Mouse (Mus musculus) thymus, adult 2 months (tissue): ENCODE measurements around the gene Slc8a3.

Experiments used
- CTCF ChIP-seq: fragments of 200-500 bp; IDR thresholded peaks from 2 replicates; pipeline ENCODE4 v1.5.1; 2012; ENCODE audit warnings: mild to moderate bottlenecking, control low read depth, low read length, moderate library complexity, borderline replicate concordance; ENCODE audit not compliant: control insufficient read depth, poor library complexity, insufficient read depth; ENCODE audit errors: extremely low read depth
- POLR2A ChIP-seq: fragments of 200-500 bp; IDR thresholded peaks from 2 replicates; pipeline ENCODE4 v1.6.1; 2012; ENCODE audit warnings: mild to moderate bottlenecking, low read length, control low read depth, moderate library complexity; ENCODE audit not compliant: control insufficient read depth, poor library complexity, insufficient read depth; ENCODE audit errors: extremely low read depth

DNA sequence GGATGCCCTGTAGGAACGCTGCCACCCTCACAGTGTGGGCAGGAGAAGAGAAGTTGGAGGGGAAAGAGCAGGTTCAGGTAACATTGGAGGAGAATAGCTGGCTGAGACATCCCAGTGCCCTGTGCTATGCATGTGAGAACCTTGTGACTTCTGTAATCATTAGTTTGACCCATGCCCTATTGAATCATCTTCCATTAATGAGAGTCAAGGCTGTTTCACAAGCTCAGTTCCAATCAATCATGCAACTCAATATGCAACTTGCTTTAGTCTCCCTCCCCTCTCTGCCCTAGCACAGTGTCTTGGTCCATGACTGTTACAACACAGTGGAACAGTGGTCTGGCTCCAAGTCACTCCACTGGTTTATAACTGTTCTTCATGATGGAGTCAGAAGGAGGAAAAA lies 143.3 kb downstream of the Slc8a3 start:
- no peak for TF ChIP-seq CTCF
- TF ChIP-seq POLR2A: no peak
